Comparison of ENCODE assay signal across 7 mouse cellular contexts in genomic region chr6:109150023-109150911, GRCm38 (mm10).
DNase-seq lines count a peak whose midpoint lies in the region; ATAC-seq lines count a peak whose summit lies in the region.

No protein-coding gene starts in this region.

- DNase-seq in adrenal gland, adult (ENCODE audit: inconsistent age in 2 of 2, low spot score in 1 of 2) = peak; percentile 46 to 88
- peak; percentile 53 for DNase-seq in cerebellum, adult 8-10 months
- DNase-seq in forelimb bud, embryonic 11.5 days (ENCODE audit: low read depth, low spot score) = peak; percentile 87
- peak; percentile 44 for DNase-seq in induced T-regulatory cell, adult 2 months (ENCODE audit: low read depth)
- DNase-seq in left cerebral cortex, adult 18-20 months (ENCODE audit: low spot score in 2 of 2) = peak; percentile 88 to 94
- peak; percentile 96 for DNase-seq in right cerebral cortex, postnatal 4 days

- peak; percentile 83 for ATAC-seq in megakaryocyte-erythroid progenitor cell, adult 5-6 weeks (replicated peaks; ENCODE audit: low FRiP score, low TSS enrichment, poor library complexity, severe bottlenecking)

Comparison
In these comparisons a context has a peak if more than half of its experiments do, and no peak if none do; other contexts are left out.
1. Peak in every context shown above with its lines: DNase-seq and ATAC-seq.
2. DNase-seq: peak in every context shown above with its lines; median percentile 96 in right cerebral cortex, postnatal 4 days; 91 in left cerebral cortex, adult 18-20 months; 87 in forelimb bud, embryonic 11.5 days; 67 in adrenal gland, adult; 53 in cerebellum, adult 8-10 months; 44 in induced T-regulatory cell, adult 2 months.